Mouse (Mus musculus) NIH3T3 (cell line): ENCODE data around the gene Col9a3.

Experiments used
- DNase-seq: peaks from one replicate; pipeline ENCODE4 v3.0.0-alpha.2; 2012; ENCODE audit warnings: low read depth

Gene Col9a3

DNA sequence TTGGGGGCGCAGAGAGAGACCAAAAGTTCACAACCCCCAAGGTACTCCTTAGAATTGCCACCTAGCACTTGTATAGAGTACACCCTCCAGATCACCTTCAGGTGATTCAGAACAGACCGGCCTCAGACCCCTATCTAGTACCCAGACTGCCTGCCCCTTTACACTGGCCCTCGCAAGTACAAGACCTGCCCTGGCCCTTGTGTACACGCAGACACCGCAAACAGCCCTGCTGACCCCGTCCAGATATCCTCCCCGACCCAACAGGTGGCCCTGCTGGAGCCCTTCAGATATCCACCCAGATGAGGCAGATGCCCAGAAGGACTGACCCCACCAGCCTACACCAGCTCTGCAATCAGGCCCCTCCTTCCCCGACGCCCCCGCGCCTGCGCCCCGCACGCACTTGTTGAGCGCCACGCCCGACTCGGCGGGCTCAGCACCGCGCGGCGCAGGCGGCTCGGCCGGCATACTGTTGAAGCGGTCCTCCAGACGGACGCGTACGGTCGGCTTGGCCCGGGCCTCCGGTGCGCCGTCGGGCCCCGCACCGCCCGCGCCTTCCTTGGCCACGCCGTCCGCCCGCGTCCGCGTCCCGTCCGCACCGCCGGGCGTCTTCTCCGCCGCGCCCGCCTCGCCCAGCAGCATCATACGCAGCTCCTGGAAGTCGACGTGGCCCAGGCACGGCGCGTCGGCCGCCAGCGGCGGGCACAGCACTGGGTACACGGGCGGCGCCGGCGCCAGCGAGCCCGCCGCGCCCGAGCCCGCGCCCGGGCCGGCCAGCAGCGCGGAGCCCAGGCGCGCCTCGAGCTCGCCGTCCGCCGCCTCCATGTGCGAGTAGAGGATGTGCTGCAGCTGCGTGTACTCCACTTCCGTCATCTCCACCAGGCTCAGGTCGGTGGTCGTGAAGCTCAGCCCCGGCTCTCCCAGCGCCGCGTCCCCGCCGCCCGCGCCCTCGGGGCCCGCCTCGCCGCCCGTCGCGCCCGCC lies 44.3 kb downstream of the Col9a3 start:
- DNase-seq: no peak

DNA sequence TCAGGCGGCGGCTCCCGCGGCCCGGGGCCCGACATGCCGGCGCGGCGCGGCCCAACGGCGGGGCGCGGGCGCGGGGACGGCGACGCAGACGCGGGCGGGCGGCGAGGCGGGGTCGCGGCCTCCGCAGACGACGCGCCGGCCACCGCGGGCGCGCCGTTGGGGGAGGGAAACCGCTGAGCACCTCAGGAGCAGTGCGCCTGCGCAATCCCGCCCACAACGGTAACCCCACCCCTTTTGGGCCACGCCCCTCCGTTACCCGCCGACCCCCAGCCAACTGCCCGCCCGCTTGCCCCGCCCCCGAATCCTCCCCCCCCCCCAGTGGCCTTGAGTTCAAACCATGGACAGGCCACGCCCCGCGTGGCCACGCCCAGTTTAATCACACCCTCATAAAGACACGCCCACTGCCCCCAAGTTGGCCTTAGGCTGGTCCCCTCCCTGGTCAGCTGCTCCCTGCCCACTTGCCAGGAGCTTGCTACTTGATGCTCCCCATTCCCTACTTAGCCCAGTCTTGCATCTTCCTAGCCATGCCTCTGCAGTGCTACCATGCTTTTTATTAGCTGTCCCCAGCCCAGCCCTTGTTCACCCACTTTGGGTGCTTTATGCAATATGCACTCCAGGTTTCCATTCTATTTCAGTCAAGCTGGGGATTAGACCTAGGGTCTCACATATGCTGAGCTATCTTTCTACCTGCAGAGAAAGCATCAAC lies 45.1 kb downstream of the Col9a3 start, which contains the start of gene Tcfl5:
Gene Tcfl5, minus strand, starts transcription at position 154 of the 706 bp plus-strand sequence.
- no peak for DNase-seq

DNA sequence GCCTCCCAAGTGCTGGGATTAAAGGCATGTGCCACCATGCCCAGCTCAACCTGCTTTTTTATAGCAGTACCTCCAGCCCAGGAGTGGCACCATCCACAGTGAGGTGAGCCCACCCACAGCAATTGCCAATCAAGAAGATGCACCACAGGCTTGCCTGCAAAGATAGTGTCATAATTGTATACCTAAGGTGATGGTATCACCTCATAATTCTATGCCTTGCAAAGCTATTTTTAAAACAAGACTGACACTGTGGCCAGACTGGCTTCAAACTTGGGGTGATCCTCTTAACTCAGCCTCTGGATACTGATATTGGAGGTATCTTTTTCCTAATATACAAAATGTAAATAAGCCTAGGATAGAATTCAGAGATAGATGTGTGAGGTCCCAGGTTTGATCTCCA lies 46.0 kb downstream of the Col9a3 start:
- no peak for DNase-seq

DNA sequence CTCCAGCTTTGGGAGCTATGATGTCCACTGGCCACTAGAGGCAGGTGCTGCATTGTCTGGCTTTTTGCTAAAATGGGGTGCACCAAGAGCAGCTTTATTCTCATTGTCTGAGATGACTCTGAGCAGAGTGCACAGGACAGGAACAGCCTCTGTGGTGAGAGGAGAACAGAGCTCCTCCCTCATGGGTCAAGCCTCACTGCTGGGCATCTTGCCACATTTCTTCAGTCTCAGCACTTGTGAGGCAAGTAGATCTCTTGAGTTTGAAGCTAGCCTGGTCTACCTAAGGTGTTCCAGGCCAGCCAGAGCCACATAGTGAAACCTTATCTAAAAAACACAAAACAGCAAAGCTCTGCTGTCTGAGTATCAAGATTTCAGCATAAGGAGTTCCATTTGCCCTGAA lies 49.3 kb downstream of the Col9a3 start:
- peak; percentile 42 for DNase-seq

DNA sequence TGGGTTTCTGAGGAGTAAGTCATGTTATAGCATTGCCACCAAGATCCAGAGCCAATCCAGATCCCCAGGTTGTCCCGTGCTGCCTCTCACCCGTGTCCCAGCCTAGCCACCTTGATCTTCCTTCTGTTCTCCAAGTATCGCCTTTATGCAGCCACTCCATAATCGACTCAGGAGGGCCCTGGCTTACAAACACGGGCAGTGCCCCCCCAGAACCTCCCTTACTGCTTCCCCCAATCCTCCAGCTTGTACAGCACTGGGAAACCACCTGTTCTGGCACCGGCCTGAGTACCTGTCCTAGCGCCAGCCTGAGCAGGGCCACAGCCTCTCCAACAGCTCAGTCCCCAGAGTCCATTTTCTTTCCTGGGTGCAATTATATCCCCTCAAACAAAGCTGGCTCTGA lies 57.1 kb downstream of the Col9a3 start:
- no peak for DNase-seq

DNA sequence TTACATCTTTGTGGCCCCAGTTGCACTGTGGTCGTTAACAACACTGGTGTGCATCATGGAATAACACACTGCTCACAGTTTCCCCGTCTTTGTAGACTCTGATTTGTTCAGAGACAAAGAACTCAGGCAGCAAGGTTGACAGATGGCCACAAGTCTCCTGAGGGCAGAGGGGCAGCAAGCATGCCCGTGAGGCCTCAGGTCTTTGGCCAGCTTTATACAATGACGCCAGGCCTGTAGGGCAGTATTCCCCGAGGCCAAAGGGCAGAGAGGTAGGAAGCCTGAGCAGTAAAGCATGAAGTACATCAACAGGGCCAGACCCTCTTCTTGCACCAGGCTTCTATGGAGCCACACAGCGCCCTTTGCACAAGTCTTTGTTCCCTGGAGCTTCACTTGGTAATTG lies 57.6 kb downstream of the Col9a3 start:
- no peak for DNase-seq

DNA sequence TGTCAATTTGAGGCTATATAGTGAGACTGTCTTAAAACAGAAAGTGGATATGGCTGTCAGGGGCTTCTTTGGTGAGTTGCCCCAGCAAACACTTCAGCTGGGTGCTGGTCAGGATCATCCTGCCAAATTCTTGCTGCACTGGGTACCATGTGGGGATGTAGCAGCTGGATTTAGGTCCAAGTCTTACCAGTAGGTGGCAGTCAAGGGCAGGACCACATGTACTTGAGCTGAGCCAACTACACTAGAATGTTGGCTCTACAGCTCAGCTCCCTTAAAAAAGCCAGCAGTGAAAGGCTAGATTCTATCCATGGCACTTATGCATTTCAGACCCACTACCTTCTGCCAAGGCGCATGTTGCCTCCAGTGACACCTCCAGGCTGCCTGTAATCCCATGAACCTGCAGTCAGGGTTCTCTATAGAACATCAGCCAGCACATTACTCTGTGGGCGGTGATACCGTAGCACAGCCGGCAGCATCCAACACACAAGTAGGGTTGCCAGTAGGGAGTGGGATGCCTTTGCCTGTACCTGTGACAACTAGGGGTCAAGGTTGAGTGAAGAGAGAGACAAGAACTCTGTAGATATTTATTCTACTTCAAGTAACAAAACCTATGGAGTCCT lies 59.9 kb downstream of the Col9a3 start:
- peak; percentile 92 for DNase-seq

DNA sequence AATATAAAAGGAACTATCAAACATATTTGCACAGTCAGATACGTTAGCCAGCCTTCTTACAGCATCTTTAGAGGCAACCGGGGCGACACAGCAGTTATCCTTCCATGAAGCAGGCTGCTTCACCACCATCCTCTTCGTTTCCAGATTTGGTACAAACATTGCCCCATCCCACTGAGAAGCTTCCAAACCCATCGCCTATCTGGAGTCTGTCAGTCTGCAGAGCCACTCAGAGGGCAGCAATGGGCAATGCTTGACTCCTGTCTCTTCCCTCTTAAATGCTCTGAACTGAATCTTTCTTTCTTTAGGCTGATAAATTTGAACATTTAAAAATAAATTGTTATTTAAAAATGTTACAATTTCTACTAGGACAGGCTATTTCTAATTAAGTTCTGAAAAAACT lies 60.8 kb downstream of the Col9a3 start:
- no peak for DNase-seq

DNA sequence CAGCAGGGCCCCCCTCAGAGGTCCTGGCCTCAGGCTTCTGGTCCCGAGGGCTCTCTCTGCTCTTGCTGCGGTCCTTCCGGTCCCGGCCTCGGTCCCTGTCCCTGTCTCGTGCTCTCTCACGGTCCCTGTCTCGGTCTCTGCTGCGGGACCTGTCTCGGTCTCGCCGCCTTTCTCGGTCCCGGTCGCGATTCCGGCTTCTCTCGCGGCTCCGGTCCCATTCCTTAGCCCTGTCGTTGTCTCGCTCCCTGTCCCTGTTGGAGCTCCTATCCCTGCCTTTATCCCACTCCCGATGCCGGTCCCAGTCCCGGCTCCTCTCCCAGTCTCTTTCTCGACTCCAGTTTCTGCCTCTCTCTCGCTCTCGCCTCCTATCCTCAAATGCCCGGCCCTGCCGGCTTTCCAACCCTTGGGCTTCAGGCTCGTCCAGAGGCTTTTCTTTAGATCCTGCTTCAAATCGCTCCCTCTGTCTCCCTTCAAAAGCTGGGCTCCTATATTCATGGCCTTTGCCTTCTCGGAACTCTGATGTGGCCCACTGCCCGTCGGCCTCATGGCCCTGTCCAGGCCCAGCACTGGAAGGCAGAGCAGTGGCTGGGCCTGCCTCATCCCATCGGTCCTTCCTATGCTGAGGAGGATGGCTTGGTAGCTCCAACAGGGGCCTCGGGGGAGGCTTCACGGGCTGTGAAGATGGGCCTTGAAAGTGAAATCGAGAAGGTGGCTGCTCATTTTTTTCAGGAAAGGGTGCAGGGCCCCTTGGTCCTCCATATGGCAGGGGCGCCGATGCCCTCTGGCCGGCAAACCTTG lies 62.0 kb downstream of the Col9a3 start:
- DNase-seq: no peak

DNA sequence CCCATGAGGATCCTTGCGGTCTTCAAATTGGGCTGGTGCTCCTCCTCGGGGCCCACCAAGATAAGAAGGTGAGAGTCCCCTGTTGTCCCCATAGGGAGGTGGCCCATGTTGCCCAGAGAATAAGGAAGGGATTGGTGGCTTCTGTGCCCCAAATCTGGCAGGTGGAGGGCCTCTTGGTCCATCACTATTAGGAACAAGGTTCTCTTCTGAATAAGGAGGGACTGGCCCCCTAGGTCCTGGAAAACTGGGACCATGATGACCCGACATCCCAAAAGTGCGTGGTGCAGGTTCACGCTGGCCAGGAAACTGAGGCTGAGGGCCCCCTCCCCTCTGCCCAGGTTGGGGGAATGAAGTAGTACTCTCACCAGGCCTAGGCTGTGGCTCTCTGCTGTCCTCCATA lies 62.9 kb downstream of the Col9a3 start:
- no peak for DNase-seq

DNA sequence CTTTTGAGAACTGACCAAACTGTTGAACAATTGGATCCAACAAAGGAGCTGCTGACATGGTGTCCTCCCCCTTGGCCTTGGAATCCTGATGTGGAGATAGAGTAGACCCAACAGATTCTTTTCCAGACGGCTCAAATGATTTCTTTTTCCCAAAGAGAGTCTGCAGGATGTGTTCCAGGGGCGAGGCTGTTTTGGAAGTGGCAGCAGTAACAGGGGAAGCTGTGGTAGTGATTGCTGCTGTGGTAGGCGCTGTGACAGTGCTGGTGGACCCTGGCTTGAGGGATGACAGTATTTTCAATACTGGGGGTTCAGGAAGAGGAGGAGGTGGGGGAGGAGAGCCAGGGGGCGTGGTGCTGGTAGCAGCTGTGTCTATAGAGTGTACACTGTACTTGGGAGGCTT lies 64.4 kb downstream of the Col9a3 start:
- no peak for DNase-seq
